Mouse (Mus musculus) embryonic facial prominence, embryonic 14.5 days (tissue): Measurements from ENCODE around the gene Gm45021. TPM values are rescaled to one million over a fixed set of nuclear protein-coding genes. Genes with fewer than 3 reads are reported as not detected.

Source experiments
- ATAC-seq: fragments of 200-750 bp; cut with Nextera tagmentation; 2 replicates; pipeline ENCODE4 v1.8.0; 2017; ENCODE audit warnings: low read depth, moderate number of reproducible peaks, moderate TSS enrichment
- DNase-seq: peaks from one replicate; pipeline ENCODE4 v3.0.0-alpha.2; 2015; ENCODE audit warnings: low spot score
- H3K27ac ChIP-seq: fragments of 300-500 bp; sonication (generic); replicated peaks from 2 replicates; pipeline ENCODE4 v1.5.1; 2014; ENCODE audit warnings: low read depth, mild to moderate bottlenecking, low read length, moderate library complexity
- H3K27me3 ChIP-seq: fragments of 300-500 bp; sonication (generic); replicated peaks from 2 replicates; pipeline ENCODE4 v1.6.1; 2014; ENCODE audit warnings: low read length; ENCODE audit not compliant: control insufficient read depth, insufficient read depth
- H3K36me3 ChIP-seq: fragments of 300-500 bp; sonication (generic); 2 replicates; pipeline ENCODE4 v1.6.1; 2014; ENCODE audit warnings: low read length, mixed read lengths; ENCODE audit not compliant: control insufficient read depth, insufficient read depth
- H3K4me1 ChIP-seq: fragments of 300-500 bp; sonication (generic); 2 replicates; pipeline ENCODE4 v1.6.1; 2014; ENCODE audit warnings: antibody characterized with exemption, low read length; ENCODE audit not compliant: control insufficient read depth, insufficient read depth
- H3K4me2 ChIP-seq: fragments of 300-500 bp; sonication (generic); 2 replicates; pipeline ENCODE4 v1.6.1; 2014; ENCODE audit warnings: low read depth, mild to moderate bottlenecking, low read length, moderate library complexity, mixed read lengths
- H3K4me3 ChIP-seq: fragments of 300-500 bp; sonication (generic); 2 replicates; pipeline ENCODE4 v1.5.1; 2014; ENCODE audit warnings: low read depth, mild to moderate bottlenecking, low read length
- H3K9ac ChIP-seq: fragments of 300-500 bp; sonication (generic); 2 replicates; pipeline ENCODE4 v1.6.1; 2014; ENCODE audit warnings: low read depth, mild to moderate bottlenecking, low read length, moderate library complexity, mixed read lengths
- H3K9me3 ChIP-seq: fragments of 300-500 bp; sonication (generic); 2 replicates; pipeline ENCODE4 v1.6.1; 2016; ENCODE audit warnings: low read length; ENCODE audit not compliant: control insufficient read depth
- WGBS: fragments of 180-500 bp; shearing (Covaris S2); extraction: QIAGEN DNeasy Blood & Tissue Kit; methylation state at CpG from one replicate; pipeline ENCODE4 v1.1.7; 2014; 5-methylcytosine and 5-hydroxymethylcytosine counted together
- polyA plus RNA-seq: library from polyadenylated mRNA; unstranded; fragments of >200 nt; fragmentation: Nextera tagmentation; extraction: Ambion mirVana; gene quantifications from 2 replicates; pipeline ENCODE4 v1.2.1, GENCODE M21; 2014

The Gm45021 gene
- polyA plus RNA-seq, 1 experiment from 2014 or later: not detected

DNA sequence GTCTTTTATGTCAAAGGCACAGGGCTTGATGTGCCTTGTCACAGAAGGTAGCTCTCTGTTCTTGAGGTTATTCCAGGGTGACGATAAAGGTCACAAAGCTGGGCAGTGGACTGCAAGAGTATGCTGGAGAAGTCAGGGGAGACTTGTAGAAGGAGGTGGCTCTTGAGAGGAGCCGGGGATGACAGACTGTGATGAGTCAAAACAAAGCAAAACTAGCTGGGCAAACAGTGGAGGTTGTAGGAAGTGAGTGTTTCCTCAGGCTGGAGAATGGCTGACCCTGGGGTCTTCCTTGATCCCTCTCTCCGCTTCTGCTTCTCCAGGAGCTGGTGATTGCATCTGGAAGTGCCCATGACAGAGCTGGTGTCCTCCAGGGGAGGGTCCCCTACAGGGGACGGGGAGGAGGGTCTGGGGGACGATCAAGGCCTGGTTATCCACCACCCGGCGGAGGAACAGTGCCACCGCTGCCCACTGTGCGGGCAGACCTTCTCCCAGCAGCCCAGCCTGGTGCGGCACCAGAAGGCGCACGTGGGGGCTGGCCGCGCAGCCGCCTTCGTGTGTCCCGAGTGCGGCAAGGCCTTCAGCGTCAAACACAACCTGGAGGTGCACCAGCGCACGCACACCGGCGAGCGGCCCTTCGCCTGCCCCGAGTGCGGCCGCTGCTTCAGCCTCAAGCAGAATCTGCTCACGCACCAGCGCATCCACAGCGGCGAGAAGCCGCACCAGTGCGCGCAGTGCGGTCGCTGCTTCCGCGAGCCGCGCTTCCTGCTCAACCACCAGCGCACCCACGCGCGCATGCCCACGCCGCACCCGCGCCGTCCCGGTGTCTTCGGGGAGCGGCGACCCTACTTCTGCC lies 39.6 kb downstream of the Gm45021 start:
- WGBS: 15% methylated on average over 18 of the region's 54 CpGs
- peak overlapping the region; percentile 85 for H3K4me2 ChIP-seq
- no peaks in the 10 kb centered on the region for H3K9me3 ChIP-seq
- H3K27me3 ChIP-seq: peaks cover 40% of the 10 kb centered on the region
- H3K36me3 ChIP-seq: no peaks in the 10 kb centered on the region
- peak overlapping the region; percentile 45 for H3K4me3 ChIP-seq
- H3K4me1 ChIP-seq: peaks cover 8% of the 10 kb centered on the region; the same call in 1 of the 2 replicates
- H3K27ac ChIP-seq: no peak overlapping the region
- ATAC-seq (peak; percentile 45; the same call in 1 of the 2 replicates), DNase-seq (peak; percentile 22)
- peak overlapping the region; percentile 56 for H3K9ac ChIP-seq

DNA sequence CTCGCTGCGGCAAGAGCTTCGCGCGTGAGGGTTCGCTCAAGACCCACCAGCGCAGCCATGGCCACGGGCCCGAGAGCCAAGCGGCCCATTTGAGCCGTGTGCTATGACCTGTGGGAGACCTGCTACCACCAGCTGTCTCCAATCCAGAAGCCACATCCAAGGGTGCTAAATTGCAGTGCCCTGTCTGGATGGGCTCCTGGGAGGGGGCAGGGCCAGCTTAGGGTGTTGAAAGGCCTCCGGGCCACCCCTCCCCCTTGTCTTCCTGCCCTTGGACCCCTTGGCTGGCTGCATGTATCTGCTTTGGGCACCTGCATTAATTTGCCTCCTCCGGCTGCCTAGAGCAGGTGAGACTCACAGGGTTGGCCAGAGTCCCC lies 40.2 kb downstream of the Gm45021 start:
- no peak for DNase-seq
- Histone ChIP-seq H3K4me2 (peak overlapping the region; percentile 85), H3K9ac (peak overlapping the region; percentile 56), H3K27ac (no peak overlapping the region), H3K9me3 (no peaks in the 10 kb centered on the region), H3K36me3 (no peaks in the 10 kb centered on the region), H3K27me3 (peaks cover 40% of the 10 kb centered on the region), H3K4me1 (peaks cover 8% of the 10 kb centered on the region; the same call in 1 of the 2 replicates), H3K4me3 (peak overlapping the region; percentile 45)
- 9% methylated on average over 8 of the region's 13 CpGs for WGBS
- peak; percentile 44; the same call in 1 of the 2 replicates for ATAC-seq

DNA sequence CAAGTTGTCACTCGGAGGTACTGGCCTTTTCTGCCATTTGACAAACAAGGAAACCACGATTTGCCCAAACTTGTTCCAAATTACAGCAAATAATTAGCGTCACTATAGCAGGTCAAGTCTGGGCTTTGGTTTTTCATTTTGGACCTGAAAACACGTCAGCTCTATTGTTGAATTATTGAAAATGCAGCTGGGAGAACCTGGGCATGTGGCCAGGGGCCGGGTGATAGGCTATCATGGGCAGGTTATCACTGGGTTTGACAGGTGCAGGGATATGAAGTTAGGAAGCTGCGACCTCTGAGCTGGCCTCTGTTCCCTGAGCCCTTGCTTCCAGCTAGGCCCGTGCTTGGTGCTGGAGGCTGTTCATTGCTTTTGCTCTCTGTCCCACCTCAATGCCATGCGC lies 41.4 kb downstream of the Gm45021 start:
- H3K27me3 ChIP-seq: peaks cover 40% of the 10 kb centered on the region
- WGBS: 79% methylated on average over 8 of the region's 8 CpGs
- no peak for ATAC-seq

DNA sequence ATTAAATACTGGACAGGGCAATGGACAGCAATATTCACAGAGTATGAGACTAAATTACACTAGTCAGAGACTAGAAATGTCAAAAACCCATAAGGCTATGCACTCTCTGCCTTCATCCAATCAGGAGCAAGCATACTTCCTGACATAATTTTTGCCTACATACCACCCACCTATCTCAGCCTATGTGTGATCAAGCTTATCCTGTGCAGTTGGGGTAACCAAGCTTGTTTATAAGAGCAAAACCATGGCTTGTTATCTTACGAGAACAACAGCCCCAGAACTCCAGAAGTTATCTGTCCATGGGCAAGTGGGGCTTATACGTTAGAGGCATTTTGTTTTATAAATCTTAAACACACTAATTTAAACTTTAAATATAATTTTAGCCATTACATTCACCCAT lies 45.7 kb downstream of the Gm45021 start:
- no peak overlapping the region for H3K9ac ChIP-seq
- H3K9me3 ChIP-seq: no peaks in the 10 kb centered on the region
- WGBS: 78% methylated on average over 2 of the region's 2 CpGs
- ATAC-seq: no peak
- no peak for DNase-seq
- H3K4me3 ChIP-seq: no peak overlapping the region
- no peak overlapping the region for H3K4me2 ChIP-seq
- H3K36me3 ChIP-seq: no peaks in the 10 kb centered on the region
- H3K4me1 ChIP-seq: no peaks in the 10 kb centered on the region
- no peak overlapping the region for H3K27ac ChIP-seq
- H3K27me3 ChIP-seq: 0 out of 2 replicates have a peak, but pooled peaks cover 2% of the 10 kb centered on the region

More for the DNA sequence above, 41.4 kb downstream of the Gm45021 start:
- Histone ChIP-seq H3K4me2 (no peak overlapping the region), H3K9ac (no peak overlapping the region), H3K36me3 (no peaks in the 10 kb centered on the region), H3K27ac (no peak overlapping the region), H3K4me3 (no peak overlapping the region), H3K4me1 (peaks cover 8% of the 10 kb centered on the region; the same call in 1 of the 2 replicates), H3K9me3 (no peaks in the 10 kb centered on the region)
- no peak for DNase-seq

DNA sequence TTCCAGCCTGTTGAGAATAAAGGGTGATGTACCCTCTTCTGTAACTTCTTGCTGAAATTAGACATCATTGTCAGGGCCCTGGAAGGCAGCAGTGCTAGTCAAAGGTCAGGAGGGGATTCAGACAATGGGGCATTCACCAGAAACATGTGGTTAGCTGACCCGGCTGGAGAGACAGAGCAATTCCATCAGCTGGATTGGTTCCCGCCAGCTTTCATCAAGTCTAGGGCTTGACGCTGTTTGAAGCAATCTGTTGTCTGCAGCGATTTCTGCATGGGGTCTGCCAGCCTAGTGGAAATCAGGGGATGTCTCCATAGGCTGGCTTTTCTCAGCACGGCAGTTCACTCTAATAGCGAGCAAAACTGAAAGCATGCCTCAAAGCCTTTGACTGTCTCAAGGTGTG lies 47.1 kb downstream of the Gm45021 start:
- H3K4me3 ChIP-seq: no peak overlapping the region
- peak; percentile 9 for DNase-seq
- no peak for ATAC-seq

DNA sequence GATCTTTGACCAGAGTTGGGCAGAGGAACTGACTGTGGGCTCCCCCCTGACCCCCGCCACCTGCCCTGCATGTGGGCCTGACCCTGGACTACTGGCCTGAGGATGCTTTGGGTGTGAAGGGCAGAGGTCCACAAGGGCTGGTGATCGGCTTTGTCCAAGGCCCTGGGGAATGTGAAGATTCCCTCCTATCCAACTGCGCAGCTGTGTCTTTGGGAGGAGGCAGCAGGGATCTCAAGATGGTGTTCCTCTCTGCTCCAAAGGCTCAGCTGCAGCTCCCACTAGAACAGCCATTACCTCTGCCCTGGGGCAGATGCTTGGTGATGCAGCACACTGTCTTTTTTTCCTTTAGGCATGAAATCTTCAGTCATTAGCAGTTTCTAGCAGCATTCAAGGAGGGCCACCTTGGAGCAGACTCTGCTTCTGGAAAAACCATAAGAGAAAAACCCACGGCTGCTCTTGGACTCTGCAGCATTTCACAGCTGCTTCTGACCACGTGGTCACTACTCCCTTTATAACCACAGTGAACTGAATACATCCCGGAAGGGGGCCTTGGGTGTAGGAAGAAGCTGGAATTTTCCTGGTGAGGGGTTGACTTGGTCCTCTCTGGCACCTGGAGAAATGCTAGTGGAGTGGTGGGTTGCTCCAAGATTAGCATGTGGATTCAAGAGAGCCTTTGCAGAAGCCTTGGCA lies 48.5 kb downstream of the Gm45021 start:
- ATAC-seq: no peak
- H3K4me3 ChIP-seq: no peak overlapping the region
- DNase-seq: no peak
- no peaks in the 10 kb centered on the region for H3K27me3 ChIP-seq
- H3K9ac ChIP-seq: no peak overlapping the region
- no peaks in the 10 kb centered on the region for H3K9me3 ChIP-seq
- H3K4me2 ChIP-seq: no peak overlapping the region
- no peaks in the 10 kb centered on the region for H3K36me3 ChIP-seq
- no peaks in the 10 kb centered on the region for H3K4me1 ChIP-seq
- no peak overlapping the region for H3K27ac ChIP-seq
- 59% methylated on average over 6 of the region's 6 CpGs for WGBS

More for the DNA sequence above, 47.1 kb downstream of the Gm45021 start:
- H3K27me3 ChIP-seq: no peaks in the 10 kb centered on the region
- no peaks in the 10 kb centered on the region for H3K4me1 ChIP-seq
- H3K36me3 ChIP-seq: no peaks in the 10 kb centered on the region
- WGBS: 40% methylated on average over 6 of the region's 6 CpGs
- H3K27ac ChIP-seq: no peak overlapping the region
- H3K4me2 ChIP-seq: no peak overlapping the region
- no peak overlapping the region for H3K9ac ChIP-seq
- no peaks in the 10 kb centered on the region for H3K9me3 ChIP-seq

DNA sequence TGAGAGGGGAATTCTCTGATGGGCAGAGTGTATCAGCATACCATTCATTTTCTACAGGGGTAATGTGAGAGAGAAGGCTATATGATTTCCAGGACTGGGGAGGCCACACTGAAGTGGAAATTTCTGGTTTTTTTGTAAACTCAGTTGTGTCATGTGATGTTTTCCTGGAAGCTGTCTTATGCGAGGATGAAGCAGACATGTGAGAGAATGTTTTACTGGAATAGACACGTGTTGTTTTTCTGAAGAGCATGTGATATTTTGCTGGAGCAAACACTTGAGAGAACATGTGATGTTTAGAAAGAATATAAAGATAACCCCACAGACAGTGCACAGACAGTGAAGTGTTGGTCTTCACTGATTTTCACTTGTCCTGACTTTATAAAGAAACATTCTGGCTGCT lies 49.1 kb downstream of the Gm45021 start:
- no peak overlapping the region for H3K4me3 ChIP-seq
- H3K4me2 ChIP-seq: no peak overlapping the region
- no peak for DNase-seq
- WGBS: 80% methylated on average over 2 of the region's 2 CpGs
- no peak for ATAC-seq
- H3K27me3 ChIP-seq: no peaks in the 10 kb centered on the region
- no peaks in the 10 kb centered on the region for H3K4me1 ChIP-seq
- H3K36me3 ChIP-seq: no peaks in the 10 kb centered on the region
- H3K9me3 ChIP-seq: no peaks in the 10 kb centered on the region
- H3K27ac ChIP-seq: no peak overlapping the region
- H3K9ac ChIP-seq: no peak overlapping the region

DNA sequence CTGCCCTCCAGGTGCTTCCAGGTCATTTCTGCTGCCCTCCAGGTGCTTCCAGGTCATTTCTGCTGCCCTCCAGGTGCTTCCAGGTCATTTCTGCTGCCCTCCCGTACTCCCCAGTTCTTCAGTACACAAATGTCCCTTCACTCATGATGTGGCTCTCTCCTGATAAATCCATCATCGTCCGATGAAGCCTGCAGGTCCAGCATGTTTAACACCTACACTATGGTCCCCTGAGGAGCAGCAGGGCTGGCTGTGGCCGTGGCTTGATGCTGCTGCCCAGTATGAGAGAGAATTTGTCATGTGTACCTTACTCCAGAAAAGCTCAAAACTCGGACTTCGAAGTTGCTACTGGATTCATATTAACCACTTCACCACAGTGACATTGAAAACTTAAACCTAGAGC lies 52.0 kb downstream of the Gm45021 start:
- Histone ChIP-seq H3K4me2 (no peak overlapping the region), H3K27ac (no peak overlapping the region), H3K9me3 (no peaks in the 10 kb centered on the region), H3K27me3 (no peaks in the 10 kb centered on the region), H3K9ac (no peak overlapping the region), H3K4me3 (no peak overlapping the region), H3K4me1 (no peaks in the 10 kb centered on the region), H3K36me3 (no peaks in the 10 kb centered on the region)
- no peak for DNase-seq
- ATAC-seq: no peak
- 67% methylated on average over 6 of the region's 6 CpGs for WGBS
